Mouse (Mus musculus) embryonic facial prominence, embryonic 15.5 days (tissue): ENCODE measurements around the gene Acot4. TPM values are rescaled to one million over a fixed set of nuclear protein-coding genes. Genes with fewer than 3 reads are reported as not detected.
"Not testable (repeated sequence)": the region's sequence is repeated elsewhere in the genome, so short reads cannot be mapped to it uniquely, and the experiment has no call there.

Experiments
- ATAC-seq: fragments of 200-750 bp; cut with Nextera tagmentation; 2 replicates; pipeline ENCODE4 v1.8.0; 2017; ENCODE audit warnings: low read depth, moderate TSS enrichment; ENCODE audit not compliant: insufficient number of reproducible peaks, low FRiP score, low TSS enrichment
- H3K27ac ChIP-seq: fragments of 300-500 bp; sonication (generic); replicated peaks from 2 replicates; pipeline ENCODE4 v1.5.1; 2015; ENCODE audit warnings: mild to moderate bottlenecking, inconsistent platforms
- H3K27me3 ChIP-seq: fragments of 300-500 bp; sonication (generic); 2 replicates; pipeline ENCODE4 v1.6.1; 2015; ENCODE audit warnings: inconsistent platforms
- H3K36me3 ChIP-seq: fragments of 300-500 bp; sonication (generic); 2 replicates; pipeline ENCODE4 v1.6.1; 2015; ENCODE audit warnings: mild to moderate bottlenecking, inconsistent platforms
- H3K4me1 ChIP-seq: fragments of 300-500 bp; sonication (generic); 2 replicates; pipeline ENCODE4 v1.6.1; 2015; ENCODE audit warnings: inconsistent platforms
- H3K4me2 ChIP-seq: fragments of 300-500 bp; sonication (generic); replicated peaks from 2 replicates; pipeline ENCODE4 v1.6.1; 2015; ENCODE audit warnings: mild to moderate bottlenecking, inconsistent platforms
- H3K4me3 ChIP-seq: fragments of 300-500 bp; sonication (generic); replicated peaks from 2 replicates; pipeline ENCODE4 v1.5.1; 2015; ENCODE audit warnings: mild to moderate bottlenecking, inconsistent platforms
- H3K9ac ChIP-seq: fragments of 300-500 bp; sonication (generic); 2 replicates; pipeline ENCODE4 v1.6.1; 2015; ENCODE audit warnings: inconsistent platforms
- H3K9me3 ChIP-seq: fragments of 300-500 bp; sonication (generic); replicated peaks from 2 replicates; pipeline ENCODE4 v1.6.1; 2016; ENCODE audit warnings: inconsistent platforms
- WGBS: fragments of 180-500 bp; shearing (Covaris S2); methylation state at CpG from one replicate; pipeline ENCODE4 v1.1.7; 2015; 5-methylcytosine and 5-hydroxymethylcytosine counted together
- polyA plus RNA-seq: library from polyadenylated mRNA; unstranded; fragments of >200 nt; fragmentation: Nextera tagmentation; extraction: Ambion mirVana; gene quantifications from 2 replicates; pipeline ENCODE4 v1.2.1, GENCODE M21; 2015

Gene Acot4
- polyA plus RNA-seq, 1 experiment from 2014 or later = 0.25 TPM

DNA sequence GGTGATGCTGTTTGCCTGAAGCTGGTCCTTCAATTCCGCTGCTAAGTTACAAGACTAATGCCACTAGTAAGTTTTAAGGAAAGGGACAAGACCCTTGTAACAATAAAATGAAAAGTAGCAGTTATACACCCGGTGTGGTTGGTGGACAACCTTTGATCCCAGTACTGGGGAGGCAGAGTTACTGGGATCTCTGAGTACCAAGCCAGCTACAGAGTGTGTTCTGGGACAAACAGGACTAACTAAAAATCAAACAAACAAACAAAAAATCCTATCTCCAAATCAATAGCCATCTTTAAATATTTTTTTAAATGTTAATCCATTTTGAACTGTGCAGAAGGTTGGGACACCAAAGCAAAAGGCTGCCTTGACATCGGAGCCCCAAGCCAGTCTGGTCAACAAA lies 28.0 kb upstream of the Acot4 start:
- WGBS = 71% methylated on average over 3 of the region's 3 CpGs
- peak overlapping the region; percentile 61 for H3K4me2 ChIP-seq
- no peaks in the 10 kb centered on the region for H3K36me3 ChIP-seq
- H3K4me1 ChIP-seq = peaks cover 18% of the 10 kb centered on the region
- no peak for ATAC-seq
- no peaks in the 10 kb centered on the region for H3K9me3 ChIP-seq
- peak overlapping the region; percentile 52 for H3K4me3 ChIP-seq
- no peak overlapping the region for H3K9ac ChIP-seq
- H3K27me3 ChIP-seq = no peaks in the 10 kb centered on the region
- no peak overlapping the region for H3K27ac ChIP-seq

DNA sequence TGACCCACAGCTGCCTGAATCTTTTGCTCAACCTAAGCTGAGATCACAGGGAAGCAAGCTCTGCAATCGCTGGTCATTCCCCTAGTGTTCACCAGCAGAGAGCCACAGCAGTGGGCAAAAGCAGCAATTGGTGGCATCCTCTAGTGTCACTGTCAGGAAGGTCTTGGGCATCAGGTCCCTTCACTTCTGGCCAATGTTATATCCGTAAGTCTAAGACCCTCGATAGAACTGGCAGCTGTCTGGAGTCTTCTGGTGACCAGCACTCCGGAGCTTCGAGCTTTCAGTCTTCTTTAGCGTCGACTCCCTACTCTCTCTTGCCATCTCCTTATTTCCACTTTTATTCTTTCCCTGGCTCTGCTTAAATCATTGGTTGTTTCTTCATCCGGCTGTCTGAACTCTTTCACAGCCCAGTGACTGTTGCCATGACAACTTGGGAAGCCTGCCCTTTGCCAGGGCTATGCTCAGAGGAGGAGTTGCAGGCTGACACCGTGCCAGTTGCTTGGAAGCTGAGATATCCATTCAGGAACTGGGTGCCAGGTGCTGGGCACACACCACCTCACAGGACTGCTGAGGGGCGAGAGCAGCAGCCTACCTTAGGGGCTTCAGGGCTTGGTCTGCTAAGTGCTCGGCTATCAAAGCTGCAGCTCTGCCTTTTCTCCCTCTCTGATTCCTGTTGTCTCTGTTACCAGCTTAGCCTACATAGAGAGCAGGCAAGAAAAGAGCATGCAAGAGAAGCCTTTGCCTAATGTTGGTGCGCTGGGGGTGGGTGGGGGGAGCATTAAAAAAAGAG lies 26.7 kb upstream of the Acot4 start:
- Histone ChIP-seq H3K27ac (no peak overlapping the region), H3K4me2 (peak overlapping the region; percentile 35), H3K9me3 (no peaks in the 10 kb centered on the region), H3K36me3 (no peaks in the 10 kb centered on the region), H3K27me3 (no peaks in the 10 kb centered on the region), H3K4me1 (peaks cover 18% of the 10 kb centered on the region), H3K9ac (no peak overlapping the region), H3K4me3 (no peak overlapping the region)
- no peak for ATAC-seq
- WGBS = 50% methylated on average over 12 of the region's 12 CpGs

GRCm38 (mm10) chr12:84013130-84013529 lies 25.0 kb upstream of the Acot4 start:
- no peak for ATAC-seq

GRCm38 (mm10) chr12:84013701-84014100 lies 24.5 kb upstream of the Acot4 start:
- H3K4me2 ChIP-seq = no peak overlapping the region
- ATAC-seq = no peak
- no peaks in the 10 kb centered on the region for H3K9me3 ChIP-seq
- 93% methylated on average over 7 of the region's 7 CpGs for WGBS
- H3K4me3 ChIP-seq = no peak overlapping the region
- H3K9ac ChIP-seq = no peak overlapping the region
- H3K27ac ChIP-seq = no peak overlapping the region
- no peaks in the 10 kb centered on the region for H3K36me3 ChIP-seq
- H3K27me3 ChIP-seq = no peaks in the 10 kb centered on the region
- H3K4me1 ChIP-seq = peaks cover 16% of the 10 kb centered on the region

More at GRCm38 (mm10) chr12:84013130-84013529, 25.0 kb upstream of the Acot4 start:
- Histone ChIP-seq H3K9ac (no peak overlapping the region), H3K4me3 (no peak overlapping the region), H3K4me2 (no peak overlapping the region), H3K27ac (no peak overlapping the region), H3K4me1 (peaks cover 18% of the 10 kb centered on the region), H3K9me3 (no peaks in the 10 kb centered on the region), H3K36me3 (no peaks in the 10 kb centered on the region), H3K27me3 (no peaks in the 10 kb centered on the region)
- WGBS = 70% methylated on average over 6 of the region's 6 CpGs

GRCm38 (mm10) chr12:84020528-84020927 lies 17.7 kb upstream of the Acot4 start:
- WGBS = 43% methylated on average over 7 of the region's 7 CpGs
- H3K27ac ChIP-seq, ATAC-seq, H3K27me3 ChIP-seq, H3K4me2 ChIP-seq, H3K4me1 ChIP-seq, H3K4me3 ChIP-seq, H3K36me3 ChIP-seq, H3K9me3 ChIP-seq, H3K9ac ChIP-seq: not testable (repeated sequence)

- WGBS = 94% methylated on average over 4 of the region's 4 CpGs
- not testable (repeated sequence) for H3K4me3 ChIP-seq, H3K27me3 ChIP-seq, H3K4me1 ChIP-seq, H3K9me3 ChIP-seq, ATAC-seq, H3K27ac ChIP-seq, H3K4me2 ChIP-seq, H3K36me3 ChIP-seq, H3K9ac ChIP-seq
These were observed 15.9 kb upstream of the Acot4 start for GRCm38 (mm10) chr12:84022266-84022665.

DNA sequence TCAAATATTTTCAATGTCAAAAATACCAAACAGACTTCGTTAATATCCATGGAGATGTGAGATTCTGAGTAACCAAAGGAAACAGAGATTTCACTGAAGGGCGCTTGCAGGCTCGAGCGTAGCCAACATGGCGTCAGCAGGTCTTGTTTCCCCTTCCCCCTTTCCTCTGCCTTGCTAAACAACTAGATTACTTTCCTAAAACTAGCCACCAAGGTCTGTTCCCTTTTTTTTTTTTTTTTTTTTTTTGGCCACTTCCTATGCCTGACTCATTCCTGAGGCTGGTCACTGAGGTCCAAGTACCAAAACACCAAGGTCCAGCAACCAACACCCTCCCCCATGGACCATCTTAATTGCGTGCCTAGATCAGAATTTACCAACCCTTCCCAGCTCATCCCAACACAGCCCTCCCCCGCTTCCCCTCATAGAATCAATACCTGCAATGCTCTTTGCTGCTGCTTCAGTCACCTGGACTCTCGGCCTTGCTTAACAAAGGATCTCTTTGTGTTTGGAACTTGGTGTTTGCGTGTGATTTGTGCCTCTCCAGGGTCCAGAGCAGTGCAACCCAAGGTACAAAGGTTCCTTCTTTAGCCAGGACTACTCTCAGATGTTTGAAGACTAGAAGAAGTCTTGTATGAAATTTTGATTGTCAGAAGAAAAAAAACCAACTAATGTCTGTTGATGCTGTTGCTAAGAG lies 15.0 kb upstream of the Acot4 start:
- no peak for ATAC-seq
- Histone ChIP-seq H3K9ac (no peak overlapping the region), H3K9me3 (no peaks in the 10 kb centered on the region), H3K27me3 (no peaks in the 10 kb centered on the region), H3K4me2 (no peak overlapping the region), H3K27ac (no peak overlapping the region), H3K4me1 (no peaks in the 10 kb centered on the region), H3K36me3 (no peaks in the 10 kb centered on the region), H3K4me3 (no peak overlapping the region)
- 75% methylated on average over 9 of the region's 9 CpGs for WGBS

- H3K27ac ChIP-seq = no peak overlapping the region
- H3K27me3 ChIP-seq = no peaks in the 10 kb centered on the region
- no peak overlapping the region for H3K9ac ChIP-seq
- H3K4me3 ChIP-seq = no peak overlapping the region
- 69% methylated on average over 7 of the region's 7 CpGs for WGBS
- no peaks in the 10 kb centered on the region for H3K9me3 ChIP-seq
- no peaks in the 10 kb centered on the region for H3K4me1 ChIP-seq
- H3K4me2 ChIP-seq = no peak overlapping the region
- ATAC-seq = no peak
- H3K36me3 ChIP-seq = no peaks in the 10 kb centered on the region
These were observed 12.3 kb upstream of the Acot4 start for GRCm38 (mm10) chr12:84025888-84026287.

DNA sequence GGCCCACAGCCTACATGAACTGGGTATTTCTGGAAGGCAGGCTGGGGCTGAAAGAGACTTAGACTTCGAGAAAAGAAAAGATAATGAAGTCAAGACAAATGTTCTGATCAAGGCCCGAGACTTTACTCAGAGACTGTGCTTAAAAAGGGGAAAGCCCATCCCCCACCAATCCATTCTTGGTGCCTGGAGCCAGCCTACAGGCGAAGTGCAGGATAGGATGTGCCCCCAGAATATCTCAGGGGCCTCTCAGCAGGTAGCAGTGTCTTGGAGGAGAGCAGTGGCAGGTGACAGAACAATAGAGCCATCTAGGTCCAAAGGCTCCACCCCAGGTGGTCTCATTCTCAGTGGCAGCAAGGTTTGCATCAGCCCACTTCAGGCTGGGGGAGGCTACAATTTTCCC lies 9.9 kb upstream of the Acot4 start:
- H3K4me1 ChIP-seq, ATAC-seq, H3K4me3 ChIP-seq, H3K9ac ChIP-seq, H3K27me3 ChIP-seq, H3K9me3 ChIP-seq, H3K36me3 ChIP-seq, H3K4me2 ChIP-seq, H3K27ac ChIP-seq: not testable (repeated sequence)
- 61% methylated on average over 3 of the region's 3 CpGs for WGBS

DNA sequence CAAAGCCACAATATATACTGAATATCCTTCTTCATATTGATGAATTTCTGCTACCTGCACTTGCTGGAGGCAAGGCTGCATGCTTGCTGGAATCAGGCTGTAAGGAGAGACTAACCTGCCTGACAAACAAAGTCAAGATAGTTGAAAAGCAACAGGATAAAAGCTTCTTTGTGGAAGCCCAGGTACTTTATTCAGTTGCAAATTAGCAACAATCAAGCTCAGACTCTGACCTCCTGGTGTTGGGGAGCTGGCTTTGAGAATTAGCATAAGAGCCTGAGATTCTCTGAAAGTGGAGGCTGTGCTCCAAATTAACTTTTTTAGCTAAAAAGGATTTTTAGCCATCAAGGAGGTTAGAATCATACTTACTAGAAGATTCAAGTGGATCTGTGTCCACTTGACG lies 9.1 kb upstream of the Acot4 start:
- not testable (repeated sequence) for H3K4me1 ChIP-seq, ATAC-seq, H3K9me3 ChIP-seq, H3K27ac ChIP-seq, H3K9ac ChIP-seq, H3K36me3 ChIP-seq, H3K4me3 ChIP-seq, H3K27me3 ChIP-seq, H3K4me2 ChIP-seq
- 87% methylated on average over 1 of the region's 1 CpGs for WGBS

GRCm38 (mm10) chr12:84030659-84031332 lies 7.4 kb upstream of the Acot4 start:
- Histone ChIP-seq H3K9ac (no peak overlapping the region), H3K27me3 (no peaks in the 10 kb centered on the region), H3K4me3 (no peak overlapping the region), H3K36me3 (no peaks in the 10 kb centered on the region), H3K4me2 (no peak overlapping the region), H3K4me1 (no peaks in the 10 kb centered on the region), H3K9me3 (no peaks in the 10 kb centered on the region), H3K27ac (no peak overlapping the region)
- ATAC-seq = no peak
- 65% methylated on average over 4 of the region's 4 CpGs for WGBS
